ENCODE assay signal across 11 mouse cellular contexts in the genomic region with DNA sequence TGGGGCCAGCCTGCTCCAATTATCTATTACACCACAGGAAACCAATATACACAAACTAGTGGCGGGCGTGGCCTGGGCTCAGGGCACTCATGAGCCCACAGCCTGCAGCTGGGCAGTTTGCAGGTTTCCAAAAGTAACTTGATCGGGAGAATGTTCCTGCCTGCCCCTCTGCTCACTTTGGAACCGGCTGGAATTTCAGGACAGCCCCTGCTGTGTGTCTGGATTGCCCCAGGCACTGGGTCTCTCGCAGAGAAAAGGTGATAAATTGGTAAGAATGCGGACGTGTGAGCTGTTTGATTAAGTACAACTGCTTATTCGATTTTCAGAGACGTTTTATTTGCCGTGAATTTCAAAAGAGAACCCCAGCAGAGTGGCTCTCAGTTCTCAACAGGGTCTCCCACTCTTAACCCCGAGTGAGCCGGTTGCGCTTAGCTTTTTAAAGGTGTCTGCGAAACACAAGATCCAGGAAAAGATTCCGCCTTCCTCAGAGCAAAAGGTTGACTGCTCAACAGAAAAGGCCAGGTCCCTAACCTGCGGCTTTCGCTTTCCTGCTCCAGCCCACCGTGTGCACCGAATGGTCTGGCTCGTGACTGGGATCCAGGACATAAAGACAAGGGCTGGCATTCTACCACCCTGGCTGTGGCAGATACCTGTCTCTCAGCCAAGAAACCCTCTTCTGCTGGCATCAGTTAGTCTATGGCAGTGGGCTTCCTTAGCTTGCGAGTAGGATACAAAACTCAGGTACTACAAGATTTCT. TPM values are rescaled to one million over a fixed set of nuclear protein-coding genes. Genes with fewer than 3 reads are reported as not detected.
A peak's percentile ranks its signal among the peaks of the same experiment; 100 is the strongest.
DNase-seq lines count a peak whose midpoint lies in the region; ATAC-seq lines count a peak whose summit lies in the region.
"Had no signal": no experiment of that assay in that cellular context is flagged by ENCODE, and none has a peak within 500 bp of the region (broad histone marks: within the 10 kb centered on the region; RNA-seq: fewer than 3 reads in every experiment).

No protein-coding gene starts in this region.

- peaks cover 17% of the 10 kb centered on the region for H3K4me1 ChIP-seq in hindbrain, embryonic 12.5 days
- peaks cover 15% of the 10 kb centered on the region for H3K4me1 ChIP-seq in hindbrain, embryonic 13.5 days (replicated peaks)
- peaks cover 32% of the 10 kb centered on the region for H3K4me1 ChIP-seq in limb, embryonic 10.5 days
- H3K4me1 ChIP-seq in intestine, embryonic 15.5 days (replicated peaks), result peaks cover 7% of the 10 kb centered on the region

- H3K36me3 ChIP-seq in hindbrain, embryonic 12.5 days, result no peaks in the 10 kb centered on the region
- H3K36me3 ChIP-seq in hindbrain, embryonic 13.5 days, result no peaks in the 10 kb centered on the region
- no peaks in the 10 kb centered on the region for H3K36me3 ChIP-seq in limb, embryonic 10.5 days
- H3K36me3 ChIP-seq in intestine, embryonic 15.5 days, result no peaks in the 10 kb centered on the region
- H3K36me3 ChIP-seq: midbrain, embryonic 12.5 days had no signal

- peaks cover 26% of the 10 kb centered on the region for H3K27me3 ChIP-seq in hindbrain, embryonic 12.5 days
- peaks cover 37% of the 10 kb centered on the region for H3K27me3 ChIP-seq in hindbrain, embryonic 13.5 days
- peaks cover 40% of the 10 kb centered on the region for H3K27me3 ChIP-seq in limb, embryonic 10.5 days (ENCODE audit: low read depth, poor library complexity, severe bottlenecking)
- H3K27me3 ChIP-seq in intestine, embryonic 15.5 days (replicated peaks), result peaks cover 20% of the 10 kb centered on the region

- WGBS in hindbrain, embryonic 12.5 days, result 19% methylated on average over 21 of the region's 21 CpGs
- 24% methylated on average over 21 of the region's 21 CpGs for WGBS in hindbrain, embryonic 13.5 days
- 11% methylated on average over 21 of the region's 21 CpGs for WGBS in limb, embryonic 10.5 days
- WGBS in intestine, embryonic 15.5 days, result 24% methylated on average over 21 of the region's 21 CpGs

- H3K4me3 ChIP-seq in hindbrain, embryonic 12.5 days, result no peak overlapping the region
- no peak overlapping the region for H3K4me3 ChIP-seq in hindbrain, embryonic 13.5 days
- peak overlapping the region; percentile 34 for H3K4me3 ChIP-seq in limb, embryonic 10.5 days
- H3K4me3 ChIP-seq in intestine, embryonic 15.5 days (replicated peaks), result no peak overlapping the region

- DNase-seq in ES-CJ7 (ENCODE audit: low read depth, low spot score) (peak; percentile 60), ZHBTc4 (ENCODE audit: low read depth, low spot score) (peak; percentile 75)
- DNase-seq in limb, embryonic 10.5 days (ENCODE audit: low spot score), result peak; percentile 75
- DNase-seq in thymus, adult 18-20 months, result no peak
- DNase-seq: gastrocnemius, adult 2 months; kidney, adult 18-20 months had no signal

- peak overlapping the region; percentile 40; the same call in 1 of the 2 replicates for H3K27ac ChIP-seq in hindbrain, embryonic 12.5 days
- H3K27ac ChIP-seq in hindbrain, embryonic 13.5 days, result no peak overlapping the region
- H3K27ac ChIP-seq in limb, embryonic 10.5 days, result peak overlapping the region; percentile 64; the same call in 1 of the 2 replicates
- no peak overlapping the region for H3K27ac ChIP-seq in intestine, embryonic 15.5 days
- H3K27ac ChIP-seq: gastrocnemius, adult 2 months; midbrain, embryonic 12.5 days had no signal

- no peaks in the 10 kb centered on the region for H3K9me3 ChIP-seq in hindbrain, embryonic 12.5 days (replicated peaks)
- H3K9me3 ChIP-seq in hindbrain, embryonic 13.5 days, result no peaks in the 10 kb centered on the region
- H3K9me3 ChIP-seq in limb, embryonic 10.5 days (replicated peaks), result no peaks in the 10 kb centered on the region
- no peaks in the 10 kb centered on the region for H3K9me3 ChIP-seq in intestine, embryonic 15.5 days
- H3K9me3 ChIP-seq: midbrain, embryonic 12.5 days had no signal

- ATAC-seq in hindbrain, embryonic 12.5 days (ENCODE audit: low FRiP score), result no peak
- ATAC-seq in hindbrain, embryonic 13.5 days (ENCODE audit: low FRiP score), result no peak
- no peak for ATAC-seq in intestine, embryonic 15.5 days

- H3K4me2 ChIP-seq in hindbrain, embryonic 12.5 days (replicated peaks), result 0 out of 2 replicates have a peak overlapping the region, but pooled peaks have one; percentile 9
- H3K4me2 ChIP-seq in hindbrain, embryonic 13.5 days, result no peak overlapping the region
- H3K4me2 ChIP-seq in intestine, embryonic 15.5 days (replicated peaks), result no peak overlapping the region

- no peak overlapping the region for H3K9ac ChIP-seq in hindbrain, embryonic 12.5 days
- H3K9ac ChIP-seq in hindbrain, embryonic 13.5 days, result no peak overlapping the region
- H3K9ac ChIP-seq in intestine, embryonic 15.5 days, result no peak overlapping the region

RNA-seq across cellular contexts. Expression of gene Il13, which starts 2.7 kb away (rescaled TPM):
- not detected in 2 replicates for polyA plus RNA-seq in hindbrain, embryonic 12.5 days (2016; fragmentation: Nextera tagmentation; extraction: Ambion mirVana)
- not detected in 2 replicates for polyA plus RNA-seq in hindbrain, embryonic 13.5 days (2015; fragmentation: Nextera tagmentation; extraction: Ambion mirVana)
- polyA plus RNA-seq in limb, embryonic 10.5 days (2016; fragmentation: Nextera tagmentation; extraction: Ambion mirVana), result not detected in 2 replicates
- polyA plus RNA-seq in intestine, embryonic 15.5 days (2015; fragmentation: Nextera tagmentation; extraction: Ambion mirVana), result not detected in 2 replicates
- polyA plus RNA-seq: midbrain, embryonic 12.5 days; stomach, embryonic 14.5 days had no signal

RNA-seq across cellular contexts. Expression of gene Il4, which starts 18.8 kb away (rescaled TPM):
- 1.8 and 2.3 TPM in 2 replicates for polyA plus RNA-seq in hindbrain, embryonic 12.5 days (2016; fragmentation: Nextera tagmentation; extraction: Ambion mirVana)
- polyA plus RNA-seq in hindbrain, embryonic 13.5 days (2015; fragmentation: Nextera tagmentation; extraction: Ambion mirVana), result 3.9 and 4.6 TPM in 2 replicates
- polyA plus RNA-seq in limb, embryonic 10.5 days (2016; fragmentation: Nextera tagmentation; extraction: Ambion mirVana), result 0.40 and 0.58 TPM in 2 replicates
- 0.56 and 0.59 TPM in 2 replicates for polyA plus RNA-seq in intestine, embryonic 15.5 days (2015; fragmentation: Nextera tagmentation; extraction: Ambion mirVana)

Comparison
In these comparisons a context has a peak if more than half of its experiments do, and no peak if none do; other contexts are left out.
1. H3K27ac ChIP-seq: peak in hindbrain, embryonic 12.5 days (single experiment) and limb, embryonic 10.5 days (single experiment); none in hindbrain, embryonic 13.5 days (single experiment) and intestine, embryonic 15.5 days (single experiment).
2. DNase-seq: peak in ES-CJ7 (single experiment), ZHBTc4 (single experiment) and limb, embryonic 10.5 days (single experiment); none in thymus, adult 18-20 months (0 of 2).